In genomic region chr6:115541676-115542275, GRCm38 (mm10) we compare ENCODE assay signal across 12 mouse cellular contexts. TPM values are rescaled to one million over a fixed set of nuclear protein-coding genes. Genes with fewer than 3 reads are reported as not detected.
A peak's percentile ranks its signal among the peaks of the same experiment; 100 is the strongest.
DNase-seq lines count a peak whose midpoint lies in the region; ATAC-seq and TF ChIP-seq lines count a peak whose summit lies in the region.
"Had no signal": no experiment of that assay in that cellular context is flagged by ENCODE, and none has a peak within 500 bp of the region (broad histone marks: within the 10 kb centered on the region; RNA-seq: fewer than 3 reads in every experiment).

No protein-coding gene starts in this region.

- ATAC-seq in kidney, postnatal 0 days (replicated peaks; ENCODE audit: low FRiP score, low read depth), result no peak
- no peak for ATAC-seq in liver, embryonic 11.5 days (replicated peaks; ENCODE audit: low FRiP score)

- DNase-seq in embryo, embryonic 10 days (ENCODE audit: low spot score), result peak; percentile 15
- DNase-seq in embryo, embryonic 9.5 days (ENCODE audit: extremely low spot score), result no peak
- no peak for DNase-seq in kidney, postnatal 0 days (ENCODE audit: low spot score)
- no peak for DNase-seq in kidney, postnatal 25 days
- peak; percentile 85 for DNase-seq in NIH3T3 (ENCODE audit: low read depth)
- no peak for DNase-seq in liver, embryonic 11.5 days (ENCODE audit: low spot score)
- DNase-seq in cerebellum, adult 18-20 months, result no peak
- no peak for DNase-seq in layer of hippocampus, postnatal 14 days (ENCODE audit: low spot score in 2 of 2)
- DNase-seq: adrenal gland, postnatal 14 days; cerebellum, adult 11-12 months had no signal

- H3K36me3 ChIP-seq in kidney, postnatal 0 days (ENCODE audit: insufficient read depth, low read length), result no peaks in the 10 kb centered on the region
- no peaks in the 10 kb centered on the region for H3K36me3 ChIP-seq in liver, embryonic 11.5 days (ENCODE audit: control insufficient read depth, insufficient read depth, low read length)
- H3K36me3 ChIP-seq: limb, embryonic 13.5 days had no signal

- no peak overlapping the region for H3K4me3 ChIP-seq in kidney, postnatal 0 days (replicated peaks; ENCODE audit: low read depth, low read length)
- no peak overlapping the region for H3K4me3 ChIP-seq in liver, embryonic 11.5 days (ENCODE audit: low read depth, low read length)
- H3K4me3 ChIP-seq: limb, embryonic 13.5 days had no signal

- H3K4me2 ChIP-seq in kidney, postnatal 0 days (ENCODE audit: low read length), result no peak overlapping the region
- no peak overlapping the region; the same call in 1 of the 2 replicates for H3K4me2 ChIP-seq in liver, embryonic 11.5 days
- H3K4me2 ChIP-seq: limb, embryonic 13.5 days had no signal

- H3K27me3 ChIP-seq in kidney, postnatal 0 days (ENCODE audit: insufficient read depth, low read length), result no peaks in the 10 kb centered on the region
- H3K27me3 ChIP-seq in liver, embryonic 11.5 days (replicated peaks; ENCODE audit: control insufficient read depth, insufficient read depth, low read length), result no peaks in the 10 kb centered on the region
- H3K27me3 ChIP-seq: limb, embryonic 13.5 days had no signal

- no peaks in the 10 kb centered on the region for H3K9me3 ChIP-seq in kidney, postnatal 0 days (replicated peaks; ENCODE audit: low read length)
- no peaks in the 10 kb centered on the region for H3K9me3 ChIP-seq in liver, embryonic 11.5 days (ENCODE audit: control insufficient read depth, low read length)
- H3K9me3 ChIP-seq: limb, embryonic 13.5 days had no signal

- H3K27ac ChIP-seq in kidney, postnatal 0 days, result 0 out of 2 replicates have a peak overlapping the region, but pooled peaks have one; percentile 15
- H3K27ac ChIP-seq in liver, embryonic 11.5 days (ENCODE audit: low read depth, low read length), result peak overlapping the region; percentile 73
- H3K27ac ChIP-seq: limb, embryonic 13.5 days had no signal

- TF ChIP-seq CTCF in kidney, postnatal 0 days (IDR thresholded peaks at IDR 0.05; ENCODE audit: low read depth), result no peak

- WGBS in kidney, postnatal 0 days, result 36% methylated on average over 6 of the region's 6 CpGs
- WGBS in liver, embryonic 11.5 days, result 48% methylated on average over 6 of the region's 6 CpGs

- 0 out of 2 replicates have a peak, but pooled peaks cover 7% of the 10 kb centered on the region for H3K4me1 ChIP-seq in kidney, postnatal 0 days (replicated peaks; ENCODE audit: insufficient read depth, low read length)
- peaks cover 14% of the 10 kb centered on the region for H3K4me1 ChIP-seq in liver, embryonic 11.5 days (replicated peaks; ENCODE audit: control insufficient read depth, insufficient read depth, low read length)

- no peak overlapping the region for H3K9ac ChIP-seq in kidney, postnatal 0 days (ENCODE audit: low read depth, low read length)
- H3K9ac ChIP-seq in liver, embryonic 11.5 days (ENCODE audit: low read depth, low read length), result no peak overlapping the region
- H3K9ac ChIP-seq: limb, embryonic 13.5 days had no signal

RNA-seq across cellular contexts. Expression of gene Tsen2, which starts 2.7 kb away (rescaled TPM):
- 18.5 and 21.3 TPM in 2 replicates for polyA plus RNA-seq in kidney, postnatal 0 days (2015; fragmentation: Nextera tagmentation; extraction: Ambion mirVana)
- 33.1 and 36.8 TPM in 2 replicates for polyA plus RNA-seq in liver, embryonic 11.5 days (2014; fragmentation: Nextera tagmentation; extraction: Ambion mirVana)
- 10 to 100 TPM; 18.1 to 22.9 TPM for total RNA-seq in layer of hippocampus, postnatal 14 days (2021)

RNA-seq across cellular contexts. Expression of gene Mkrn2os, which starts 50.6 kb away (rescaled TPM):
- polyA plus RNA-seq in kidney, postnatal 0 days (2015; fragmentation: Nextera tagmentation; extraction: Ambion mirVana), result 7.6 and 8.3 TPM in 2 replicates
- polyA plus RNA-seq in liver, embryonic 11.5 days (2014; fragmentation: Nextera tagmentation; extraction: Ambion mirVana), result 5.6 and 6.3 TPM in 2 replicates
- total RNA-seq in layer of hippocampus, postnatal 14 days (2021), result not detected
- total RNA-seq: monocyte, adult 5-6 weeks had no signal

RNA-seq across cellular contexts. Expression of gene Mkrn2, which starts 59.9 kb away (rescaled TPM):
- polyA plus RNA-seq in kidney, postnatal 0 days (2015; fragmentation: Nextera tagmentation; extraction: Ambion mirVana), result 27.4 and 28.2 TPM in 2 replicates
- polyA plus RNA-seq in liver, embryonic 11.5 days (2014; fragmentation: Nextera tagmentation; extraction: Ambion mirVana), result 21.5 and 25.1 TPM in 2 replicates
- 10 to 100 TPM; 33.5 to 37.0 TPM for total RNA-seq in layer of hippocampus, postnatal 14 days (2021)

Comparison
In these comparisons a context has a peak if more than half of its experiments do, and no peak if none do; other contexts are left out.
1. DNase-seq: peak in embryo, embryonic 10 days (single experiment) and NIH3T3 (single experiment); none in embryo, embryonic 9.5 days (single experiment), kidney, postnatal 0 days (single experiment), kidney, postnatal 25 days (0 of 2), liver, embryonic 11.5 days (single experiment), cerebellum, adult 18-20 months (0 of 2) and layer of hippocampus, postnatal 14 days (0 of 2).